Mouse (Mus musculus): Measurements from ENCODE around the gene Cym.
A peak's percentile ranks its signal among the peaks of the same experiment; 100 is the strongest.

The Cym gene

DNA sequence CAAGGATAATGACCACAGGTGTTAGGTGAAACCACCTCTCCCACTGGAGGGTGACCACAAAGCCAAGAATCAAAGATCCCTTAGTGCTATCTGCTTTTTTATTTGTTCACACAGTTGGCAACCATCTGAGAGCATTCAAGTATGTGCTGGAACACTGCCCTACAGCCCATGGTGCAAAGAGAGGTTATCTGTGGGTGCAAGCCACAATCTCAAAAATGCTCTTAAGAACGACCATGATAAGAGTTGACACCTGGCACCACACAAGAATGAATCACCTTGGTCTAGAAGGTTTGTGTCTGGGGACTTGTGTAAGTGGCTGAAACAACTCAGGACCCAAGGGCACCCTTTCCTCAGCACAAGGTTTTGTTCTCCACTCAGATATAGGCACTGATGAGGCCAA is 1.7 kb upstream of the Cym start:
- DNase-seq (ENCODE audit: low spot score in 2 of 2): no peak

DNA sequence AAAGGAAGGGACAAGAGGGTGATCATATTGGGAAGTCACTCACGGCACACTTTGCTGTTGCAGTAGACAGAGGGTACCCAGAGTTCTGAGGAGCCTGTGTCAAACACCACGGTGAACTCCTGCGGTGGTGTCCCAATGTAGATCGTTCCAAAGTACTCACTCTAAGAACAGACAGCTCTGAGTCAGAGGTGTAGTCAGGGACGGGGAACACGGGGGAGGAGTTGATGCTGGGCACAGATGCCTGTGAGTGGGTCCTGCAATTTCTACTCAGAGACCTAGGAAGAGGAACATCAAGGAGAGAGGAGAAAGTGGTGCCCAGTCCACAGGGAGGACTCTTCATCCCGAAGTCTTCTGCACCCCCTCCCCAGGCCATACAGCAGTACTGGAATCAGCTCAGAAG is 3.0 kb downstream of the Cym start:
- no peak for DNase-seq (ENCODE audit: low spot score in 2 of 2)

DNA sequence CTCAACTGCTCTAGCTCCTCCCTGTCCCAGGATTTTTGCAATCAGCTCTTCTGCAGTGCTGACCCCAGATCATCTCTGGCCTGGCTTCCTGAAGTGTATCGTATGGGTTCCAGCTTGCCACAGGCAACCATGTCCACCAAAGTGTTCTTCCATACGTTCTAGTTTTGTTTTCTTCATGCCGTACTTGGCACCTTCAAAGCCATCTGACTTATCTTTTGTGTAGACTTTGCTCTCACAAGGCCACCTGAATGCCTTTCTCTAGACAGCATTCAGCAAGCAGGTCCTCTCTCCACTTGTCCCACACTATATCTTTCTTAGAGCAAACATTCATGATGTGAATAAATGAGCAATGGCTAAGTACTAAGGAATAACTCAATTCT is 4.4 kb downstream of the Cym start:
- no peak for DNase-seq (ENCODE audit: low spot score in 2 of 2)

DNA sequence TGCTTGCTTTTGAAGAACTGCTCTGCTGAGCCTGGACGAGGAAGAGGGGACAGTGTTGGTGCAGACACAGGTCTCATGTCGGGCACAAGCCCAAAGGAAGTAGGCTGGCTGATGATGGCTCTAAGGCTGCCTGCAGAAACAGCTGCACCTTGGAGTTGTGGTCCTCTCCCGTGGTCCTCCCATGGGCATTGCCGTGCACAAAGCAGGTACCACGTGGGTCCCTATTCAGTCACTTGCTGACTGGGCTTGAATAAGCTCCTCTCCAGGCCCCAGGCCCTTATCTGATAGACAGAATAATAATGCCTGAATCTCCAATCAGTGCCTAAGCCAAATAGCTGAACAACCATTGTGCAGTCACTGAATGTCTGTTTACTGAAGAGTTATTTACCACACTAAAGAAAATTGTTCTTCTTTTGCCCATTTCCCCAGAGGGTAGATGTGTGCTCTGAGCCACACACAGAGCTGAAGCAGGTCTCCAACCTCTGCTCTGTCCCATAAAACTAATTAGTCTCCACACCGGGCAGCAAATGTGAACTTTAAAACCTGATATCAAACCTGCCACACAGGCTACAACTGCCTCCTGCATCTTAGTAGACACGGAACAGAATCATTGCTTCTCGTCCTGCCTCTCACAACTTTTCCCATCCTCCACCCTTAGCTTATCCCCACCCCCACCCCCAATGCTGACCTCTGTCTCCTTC is 5.0 kb downstream of the Cym start:
- no peak for DNase-seq (ENCODE audit: low spot score in 2 of 2)

DNA sequence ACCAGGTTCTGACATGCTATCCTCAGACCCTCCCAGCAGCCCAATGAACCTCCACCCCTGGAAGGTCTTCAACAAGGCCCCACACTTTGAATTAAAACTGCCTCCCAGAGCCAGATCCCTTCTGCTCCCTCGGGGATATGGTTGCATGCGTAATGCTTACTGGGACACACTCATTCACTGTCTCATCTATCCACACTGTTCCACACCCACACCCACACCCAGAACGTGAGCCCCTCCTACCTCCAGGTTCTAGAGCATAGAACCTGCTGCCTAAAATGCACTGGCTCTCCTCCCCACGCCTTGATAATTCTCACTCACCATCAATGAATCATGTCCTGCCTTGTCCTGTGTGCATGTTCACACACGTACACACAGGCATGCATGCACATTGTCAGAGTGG is 6.9 kb downstream of the Cym start:
- DNase-seq (ENCODE audit: low spot score in 2 of 2): no peak

DNA sequence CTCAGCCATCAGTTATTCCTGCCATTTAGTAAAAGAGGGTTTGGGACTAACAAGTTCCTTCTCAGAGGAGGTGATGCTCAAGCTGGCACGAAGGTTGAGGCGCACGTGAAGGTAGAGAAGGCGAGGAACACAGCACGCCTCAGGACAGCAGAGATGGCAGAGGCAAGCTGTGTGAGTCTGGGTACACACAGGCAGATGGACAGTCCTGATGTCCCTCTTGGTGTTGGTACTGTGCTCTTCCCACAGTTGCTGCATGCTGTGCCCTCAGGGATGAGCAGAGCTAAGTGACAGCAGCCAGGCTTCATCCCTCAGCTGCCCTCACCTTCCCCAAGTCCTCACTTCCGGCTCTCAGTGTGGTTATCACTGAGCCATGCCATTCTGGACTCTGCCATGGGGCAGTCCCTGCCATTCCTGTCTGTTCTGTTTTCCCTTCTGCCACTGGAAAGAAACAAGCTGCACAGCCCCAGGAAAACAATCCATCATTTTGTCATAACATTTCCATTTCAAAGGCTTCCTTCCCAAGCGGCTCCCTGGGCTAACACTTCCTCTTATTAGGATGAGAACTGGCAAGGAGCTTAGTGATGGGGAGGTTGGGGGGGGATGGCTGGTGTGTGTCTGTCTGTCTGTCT is 13.8 kb downstream of the Cym start:
- no peak for DNase-seq (ENCODE audit: low spot score in 2 of 2)

DNA sequence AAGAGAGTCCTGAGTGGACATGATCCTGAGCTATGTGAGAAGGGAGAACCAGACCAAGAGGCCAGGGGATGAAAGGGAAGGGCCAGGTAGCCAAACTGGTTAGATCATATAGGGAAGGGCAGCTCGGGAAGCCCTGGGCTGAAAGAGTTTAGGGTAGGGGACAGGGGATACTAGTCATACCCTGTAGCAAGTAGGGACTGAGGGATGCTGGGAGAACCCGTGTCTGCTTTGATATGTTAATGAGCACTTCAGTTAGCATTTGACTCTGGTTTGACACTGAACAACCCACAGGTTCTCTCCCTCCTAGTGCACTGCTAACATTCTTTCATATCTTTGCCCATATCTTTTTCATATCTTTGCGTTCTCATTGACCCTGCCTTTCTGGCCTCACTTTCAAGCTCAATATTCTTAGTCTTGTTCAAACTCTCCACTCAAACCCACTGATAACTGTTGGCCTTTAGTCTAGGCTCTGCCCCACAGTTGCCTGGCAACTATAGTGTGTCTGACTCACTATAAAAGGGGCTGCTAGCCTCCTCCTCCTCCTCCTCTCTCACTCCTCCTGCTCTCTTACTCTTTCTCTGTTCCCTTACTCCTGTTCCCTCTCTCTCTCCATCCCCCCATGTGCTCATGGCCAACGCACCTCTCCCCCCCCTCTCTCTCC is 14.9 kb downstream of the Cym start:
- DNase-seq (ENCODE audit: low spot score in 2 of 2): no peak

DNA sequence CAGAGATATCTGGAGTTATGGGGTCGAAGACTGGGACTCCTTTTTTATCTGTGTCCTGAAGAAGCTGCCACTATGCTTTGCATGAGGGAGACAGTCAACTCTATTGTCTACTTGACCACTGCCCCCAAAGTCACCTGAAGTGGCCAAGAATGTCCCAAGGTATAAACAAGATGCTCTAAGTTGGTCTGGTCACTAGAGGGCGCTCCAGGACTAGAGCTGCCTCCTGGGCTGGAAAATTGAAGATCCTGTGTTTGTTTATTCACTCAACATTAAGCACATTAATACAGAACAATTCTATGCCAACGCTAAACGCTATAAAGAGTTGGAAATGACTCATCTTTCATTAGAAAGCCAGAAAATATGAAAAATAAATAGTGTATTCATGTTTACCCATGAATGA is 15.5 kb downstream of the Cym start:
- no peak for DNase-seq (ENCODE audit: low spot score in 2 of 2)

DNA sequence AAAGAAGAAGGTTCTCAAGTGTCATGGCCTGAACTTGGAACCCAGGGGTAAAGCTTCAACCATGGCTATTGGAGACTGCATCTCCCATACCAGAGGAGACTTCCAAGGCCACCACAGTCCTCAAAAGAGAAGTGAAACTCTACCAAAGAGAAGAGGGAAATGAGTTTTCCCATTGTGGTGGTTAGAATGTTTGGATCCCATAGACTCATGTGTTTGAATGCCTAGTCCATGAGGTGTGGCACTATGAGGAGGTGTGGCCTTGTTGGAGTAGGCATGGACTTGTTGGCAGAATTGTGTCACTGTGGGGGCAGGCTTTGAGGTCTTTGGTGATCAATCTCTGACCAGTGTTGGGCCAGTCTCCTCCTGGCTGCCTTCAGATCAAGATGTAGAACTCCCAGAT is 16.4 kb downstream of the Cym start:
- DNase-seq (ENCODE audit: low spot score in 2 of 2): no peak

DNA sequence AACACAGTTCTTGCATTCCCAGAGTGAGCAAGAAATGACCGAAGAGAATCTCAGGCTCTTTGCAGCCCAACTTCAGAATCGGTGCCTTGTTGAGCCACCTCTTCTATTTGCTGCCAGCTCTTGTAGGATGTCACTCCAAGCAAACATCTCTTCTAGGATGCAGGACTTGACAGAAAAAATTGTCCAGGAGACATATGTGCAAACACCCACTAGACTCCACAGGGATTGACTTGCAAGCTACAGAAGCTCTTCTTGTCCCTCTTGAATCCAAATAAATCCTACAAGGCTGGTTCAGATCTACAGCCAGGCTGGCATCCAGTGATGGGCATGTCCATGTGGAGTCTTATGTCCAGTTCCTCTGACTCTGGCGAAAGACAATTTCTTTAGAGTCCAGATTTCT is 17.1 kb downstream of the Cym start:
- DNase-seq (ENCODE audit: low spot score in 2 of 2): no peak

DNA sequence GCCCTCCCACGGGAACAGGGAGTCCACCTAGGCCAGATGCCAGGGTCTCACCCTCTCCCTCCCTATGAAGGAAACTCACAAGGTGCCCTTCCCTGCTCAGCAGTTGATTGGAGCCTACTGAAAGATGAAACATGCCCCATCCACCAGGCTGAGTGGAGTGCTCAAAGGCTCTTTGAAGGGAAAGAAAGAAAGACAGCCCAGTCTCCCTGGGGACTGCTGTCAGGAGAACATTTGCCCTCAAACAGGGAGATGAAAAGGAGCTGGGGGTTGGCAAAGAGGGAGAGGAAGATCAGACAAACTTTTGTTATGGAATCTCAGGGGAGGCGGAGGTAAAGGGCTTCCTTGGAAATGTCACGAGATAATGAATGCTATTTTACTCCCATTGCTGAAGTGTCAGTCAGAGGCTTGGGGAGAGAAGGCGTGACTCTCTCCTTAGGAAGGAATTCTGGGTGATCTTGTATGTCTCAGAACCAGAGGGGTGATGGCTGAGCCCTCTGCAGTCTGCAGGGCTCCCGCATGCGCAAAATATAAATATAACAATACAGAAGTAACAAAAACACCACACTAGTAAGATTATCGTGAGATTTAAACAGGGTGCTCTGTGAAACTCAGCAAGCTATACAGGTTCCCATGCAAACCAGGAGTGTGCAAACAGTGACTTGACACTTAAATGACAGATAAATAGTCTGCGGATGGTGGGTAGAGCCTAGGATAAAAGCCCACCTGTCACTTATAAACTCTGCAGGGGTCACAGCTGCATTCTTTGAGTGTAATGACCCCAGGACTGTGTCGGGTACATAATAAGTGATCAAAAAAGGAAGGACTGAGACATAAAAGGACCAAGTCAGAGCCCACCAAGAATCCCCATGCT is 20.0 kb downstream of the Cym start:
- DNase-seq (ENCODE audit: low spot score in 2 of 2): no peak

DNA sequence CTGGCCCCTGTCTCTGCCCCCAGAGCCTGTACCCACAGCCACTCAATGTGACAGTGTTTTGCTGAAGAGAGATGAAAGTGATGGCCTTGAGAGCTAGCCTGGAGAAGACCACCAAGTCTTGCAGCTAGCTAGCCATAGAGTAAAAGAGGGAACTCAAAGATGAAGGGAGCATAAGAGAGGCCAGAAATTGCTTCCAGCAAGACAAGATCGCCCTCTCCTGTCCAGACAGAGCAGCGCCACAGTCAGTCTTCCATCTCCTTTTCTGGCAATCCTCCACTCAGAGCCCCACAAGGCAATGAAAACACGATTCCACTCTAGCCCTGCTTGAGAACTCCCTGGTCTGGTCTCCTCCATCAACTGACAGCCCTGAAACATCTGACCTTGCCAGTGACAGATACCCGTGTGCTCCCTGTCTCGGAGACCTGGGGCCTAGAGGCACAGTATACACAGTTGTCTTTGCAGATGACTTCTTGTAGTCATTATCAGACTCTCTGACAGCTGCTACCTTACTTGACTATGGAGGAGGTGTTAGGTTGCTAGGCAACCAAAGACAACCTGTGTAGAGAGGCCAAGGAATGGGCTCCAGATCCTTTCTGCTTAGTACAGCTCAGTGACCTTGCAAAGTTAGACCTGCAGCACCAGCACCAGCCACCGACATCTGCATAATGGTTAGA is 33.2 kb downstream of the Cym start:
- no peak for DNase-seq (ENCODE audit: low spot score in 2 of 2)

DNA sequence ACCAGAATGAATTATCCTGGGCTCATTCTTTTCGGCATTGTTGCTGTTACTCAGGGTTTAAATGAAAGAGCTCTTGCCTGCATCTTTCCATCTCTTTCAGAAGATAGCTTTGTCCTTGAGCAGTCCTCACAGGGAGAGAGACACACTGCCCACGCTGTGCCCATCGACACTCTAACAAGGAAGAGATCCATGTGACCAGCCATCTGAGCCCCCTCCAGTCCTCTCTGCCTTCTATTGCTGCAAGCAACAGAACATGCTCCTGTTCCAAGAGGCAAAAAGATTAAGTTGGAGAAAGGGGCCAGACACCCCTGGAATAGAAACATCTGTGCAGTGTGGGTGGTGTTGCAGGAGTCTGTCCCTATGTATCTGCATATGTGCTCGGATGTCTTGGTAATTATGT is 34.5 kb downstream of the Cym start:
- no peak for DNase-seq (ENCODE audit: low spot score in 2 of 2)

DNA sequence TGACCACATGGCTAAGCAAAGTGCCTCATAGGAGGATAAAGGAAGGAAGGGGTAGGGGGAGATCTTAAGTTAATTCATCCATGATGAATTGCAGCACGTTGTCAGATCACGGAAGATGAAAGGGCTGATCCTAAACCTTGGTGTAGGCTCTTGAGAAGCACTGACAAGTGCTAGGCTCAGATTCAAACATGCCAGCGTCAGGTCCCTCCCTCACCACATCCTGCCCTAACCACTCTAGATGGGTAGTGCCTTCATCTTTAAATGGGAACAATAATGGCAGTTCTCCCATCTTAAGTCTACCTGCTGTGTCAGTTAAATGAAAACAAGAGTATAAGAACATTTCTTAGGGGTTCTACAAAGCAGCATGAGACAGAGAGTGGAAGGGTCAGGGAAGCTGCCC is 35.9 kb downstream of the Cym start:
- no peak for DNase-seq (ENCODE audit: low spot score in 2 of 2)

DNA sequence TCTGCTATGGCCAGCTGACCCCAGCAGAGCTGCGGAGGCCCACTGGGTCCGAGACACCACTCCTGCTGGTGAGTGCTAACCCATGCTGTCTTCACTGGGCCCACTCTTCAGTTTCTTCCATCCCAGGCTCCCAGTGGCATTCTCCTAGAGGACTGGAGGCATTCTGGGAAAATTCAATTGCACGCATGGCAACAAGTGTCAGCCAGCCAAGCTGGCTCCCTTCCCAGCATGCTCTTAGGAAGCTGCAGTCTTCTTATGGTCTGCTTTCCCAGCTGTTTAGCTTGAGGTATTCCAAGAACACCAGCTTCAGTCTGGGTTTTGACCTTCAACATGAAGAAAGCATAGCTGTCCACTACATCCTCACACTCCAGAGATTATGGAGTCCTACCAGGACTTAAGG is 38.4 kb downstream of the Cym start:
- peak in 1 of 2 experiments; percentile 45 for DNase-seq (ENCODE audit: low spot score in 2 of 2)

DNA sequence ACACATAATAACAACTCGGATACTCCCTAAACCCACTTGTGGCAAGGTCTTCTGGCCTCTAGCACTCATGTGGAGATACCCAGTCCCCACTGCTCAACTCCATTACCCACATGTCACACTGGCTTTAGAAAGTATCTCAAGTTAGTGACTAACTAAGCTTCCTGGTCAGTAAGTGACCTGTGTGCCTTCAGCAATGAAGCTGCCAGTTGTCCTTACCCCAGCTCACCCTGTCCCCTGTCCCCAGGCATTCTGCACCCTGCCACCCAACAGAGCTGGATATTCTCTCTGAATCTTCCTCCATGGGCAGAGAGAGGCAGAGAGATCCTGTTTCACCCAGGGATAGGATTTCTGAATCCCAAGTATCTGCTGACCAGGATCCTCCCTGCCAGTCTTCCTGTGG is 38.8 kb downstream of the Cym start, which contains the start of gene Kcna10:
Gene Kcna10 (plus strand): TSS at position 301 of the 400 bp plus-strand sequence.
- no peak for DNase-seq (ENCODE audit: low spot score in 2 of 2)

DNA sequence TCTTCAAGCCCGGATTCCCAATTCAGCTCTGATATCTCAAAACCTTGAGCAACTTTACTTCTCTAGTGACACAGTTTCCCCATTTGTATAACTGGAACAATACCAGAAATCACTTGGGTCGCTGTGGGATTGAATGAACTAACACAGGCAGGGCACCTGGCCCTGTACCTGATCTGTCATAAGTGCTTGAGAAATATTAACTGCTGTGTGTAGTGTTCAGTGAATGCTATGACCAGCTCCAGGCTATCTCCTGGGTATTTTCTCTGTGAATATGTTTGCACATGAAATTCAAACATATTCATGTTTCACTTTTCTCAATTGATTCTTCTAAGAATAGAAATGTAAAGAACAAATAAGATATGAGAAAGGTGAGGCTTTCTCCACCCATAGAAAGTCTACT is 40.7 kb downstream of the Cym start:
- DNase-seq (ENCODE audit: low spot score in 2 of 2): no peak

DNA sequence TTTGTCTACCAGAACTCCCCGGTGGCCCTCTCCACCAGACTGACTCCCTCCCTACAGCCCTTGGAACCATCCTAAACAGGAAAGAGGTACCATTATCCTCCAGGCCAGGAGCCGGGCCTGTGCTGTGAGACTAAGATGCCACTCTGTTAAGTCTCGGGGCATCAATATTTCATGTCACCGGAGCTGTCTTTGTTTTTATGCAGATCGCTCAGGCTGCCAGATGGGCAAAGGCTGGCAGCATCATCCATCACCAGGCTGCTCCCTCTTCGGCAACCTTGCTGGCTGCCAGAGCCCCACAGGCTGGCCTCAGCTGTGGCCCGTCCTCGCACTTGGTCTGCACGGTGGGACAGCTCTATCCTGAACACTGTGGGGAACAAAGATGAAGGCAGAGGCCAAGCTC is 45.0 kb downstream of the Cym start:
- no peak for DNase-seq (ENCODE audit: low spot score in 2 of 2)

DNA sequence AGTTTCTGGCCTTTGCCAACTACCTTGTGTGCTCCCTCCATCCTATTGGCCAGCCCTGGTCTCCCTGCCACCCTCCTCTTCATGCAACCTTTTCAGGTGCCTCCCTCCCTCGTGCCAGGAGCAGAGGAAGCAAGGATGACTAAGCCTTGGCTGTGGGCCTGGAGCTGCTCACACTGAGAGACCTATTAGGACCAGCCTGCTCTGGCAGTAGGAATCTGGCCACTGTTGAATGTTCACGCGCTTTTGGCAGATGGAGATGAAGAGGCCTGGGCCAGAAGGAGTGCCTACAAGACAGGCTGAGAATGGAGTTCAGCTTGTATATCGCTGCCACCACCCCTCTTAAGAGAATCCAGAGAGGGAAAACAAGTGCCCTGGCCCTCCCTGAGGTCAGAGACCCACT is 46.0 kb downstream of the Cym start:
- DNase-seq (ENCODE audit: low spot score in 2 of 2): no peak

DNA sequence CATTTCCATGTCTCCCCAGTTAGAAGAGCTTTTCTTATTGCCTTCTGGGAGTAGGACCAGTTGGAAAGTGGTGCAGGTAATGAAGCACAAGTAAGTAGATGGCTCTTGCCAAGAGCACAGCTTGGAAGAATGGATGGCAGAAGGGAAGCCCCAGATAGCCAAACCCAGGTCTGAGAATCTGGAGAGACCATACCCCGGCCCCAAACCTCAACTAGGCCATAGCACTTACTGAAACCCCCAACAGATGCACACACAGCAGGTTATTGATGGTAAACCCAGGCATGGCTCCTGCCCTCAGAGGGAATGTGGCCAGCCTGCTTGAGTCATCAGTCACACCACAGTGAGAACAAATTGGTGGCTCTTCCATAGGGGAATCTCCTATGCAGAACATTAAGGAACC is 49.0 kb downstream of the Cym start:
- DNase-seq (ENCODE audit: low spot score in 2 of 2): no peak

DNA sequence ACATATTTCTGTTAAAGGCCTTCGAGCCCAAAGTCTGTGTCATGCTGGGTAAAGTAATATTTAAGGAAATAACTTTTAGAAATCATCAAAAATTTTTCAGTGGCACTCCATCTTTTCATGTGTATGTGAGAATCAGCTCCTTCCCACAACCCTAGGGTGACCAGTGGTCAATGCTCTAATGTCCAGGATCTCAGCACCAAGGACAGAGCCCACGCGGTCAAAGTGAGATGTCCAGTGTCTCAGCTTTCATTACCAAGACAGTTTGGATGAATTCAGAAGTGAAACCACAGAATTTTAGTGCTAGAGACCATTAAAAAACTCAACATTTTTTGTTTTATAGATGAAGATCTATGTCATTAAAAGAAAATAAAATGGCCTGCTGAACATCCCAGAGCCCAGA is 49.6 kb downstream of the Cym start:
- DNase-seq (ENCODE audit: low spot score in 2 of 2): no peak

DNA sequence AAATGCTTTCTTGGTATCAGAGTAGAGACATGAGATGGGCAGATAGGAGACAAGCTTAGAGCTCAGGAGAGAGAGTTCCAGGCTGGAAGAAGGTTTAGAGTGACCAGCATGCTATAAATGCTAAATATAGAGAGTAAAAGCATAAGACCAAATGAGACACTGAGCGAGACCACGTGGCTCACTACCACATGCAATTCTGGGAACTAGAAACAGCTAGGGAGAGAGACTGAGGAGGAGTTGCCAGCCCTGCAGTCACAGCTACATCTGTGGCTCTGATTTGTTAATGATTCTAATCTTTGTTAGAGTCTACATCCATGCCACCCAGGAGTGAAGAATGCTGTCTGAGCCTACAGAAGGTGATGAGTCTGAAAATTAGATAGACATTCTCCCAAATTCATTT is 52.0 kb downstream of the Cym start:
- DNase-seq (ENCODE audit: low spot score in 2 of 2): no peak

Measured in urinary bladder, postnatal 4 days (tissue).